Mouse (Mus musculus): ENCODE data around the gene Vmp1. TPM values are rescaled to one million over a fixed set of nuclear protein-coding genes. Genes with fewer than 3 reads are reported as not detected.

Gene Vmp1
- polyA plus RNA-seq, 1 experiment = 30.0 TPM

- TF ChIP-seq POLR2A (IDR thresholded peaks at IDR 0.05; ENCODE audit: low read depth, low read length) (no peak), CTCF (IDR thresholded peaks at IDR 0.05; ENCODE audit: extremely low read depth, insufficient read depth, insufficient read length, insufficient replicate concordance) (no peak)
- no peak for DNase-seq (ENCODE audit: low read depth in 1 of 2, low spot score in 2 of 2)
- Histone ChIP-seq H3K4me1 (ENCODE audit: control insufficient read depth, insufficient read depth, insufficient read length) (no peaks in the 10 kb centered on the region), H3K27me3 (ENCODE audit: control insufficient read depth, insufficient read depth, low read length) (no peaks in the 10 kb centered on the region), H3K36me3 (ENCODE audit: control insufficient read depth, insufficient read depth, low read length) (peaks cover 20% of the 10 kb centered on the region), H3K4me3 (ENCODE audit: extremely low read depth, insufficient read depth, insufficient read length) (no peak overlapping the region), H3K27ac (ENCODE audit: insufficient read depth, low read length) (peak overlapping the region; percentile 51)
- WGBS = 83% methylated on average over 8 of the region's 8 CpGs
Observed at GRCm38 (mm10) chr11:86662986-86663895, 20.4 kb downstream of the Vmp1 start.

GRCm38 (mm10) chr11:86657863-86658262 is 25.8 kb downstream of the Vmp1 start:
- Histone ChIP-seq H3K36me3 (ENCODE audit: control insufficient read depth, insufficient read depth, low read length) (peaks cover 8% of the 10 kb centered on the region), H3K4me1 (ENCODE audit: control insufficient read depth, insufficient read depth, insufficient read length) (no peaks in the 10 kb centered on the region), H3K4me3 (ENCODE audit: extremely low read depth, insufficient read depth, insufficient read length) (no peak overlapping the region), H3K27ac (ENCODE audit: insufficient read depth, low read length) (no peak overlapping the region), H3K27me3 (ENCODE audit: control insufficient read depth, insufficient read depth, low read length) (no peaks in the 10 kb centered on the region)
- no peak for TF ChIP-seq POLR2A (IDR thresholded peaks at IDR 0.05; ENCODE audit: low read depth, low read length)
- TF ChIP-seq CTCF (IDR thresholded peaks at IDR 0.05; ENCODE audit: extremely low read depth, insufficient read depth, insufficient read length, insufficient replicate concordance) = no peak
- DNase-seq (ENCODE audit: low read depth in 1 of 2, low spot score in 2 of 2) = no peak

- 83% methylated on average over 4 of the region's 4 CpGs for WGBS
- no peak for DNase-seq (ENCODE audit: low read depth in 1 of 2, low spot score in 2 of 2)
- H3K4me3 ChIP-seq (ENCODE audit: extremely low read depth, insufficient read depth, insufficient read length) = no peak overlapping the region
- H3K27ac ChIP-seq (ENCODE audit: insufficient read depth, low read length) = no peak overlapping the region
- peaks cover 9% of the 10 kb centered on the region for H3K36me3 ChIP-seq (ENCODE audit: control insufficient read depth, insufficient read depth, low read length)
- 0 out of 2 replicates have a peak, but pooled peaks cover 2% of the 10 kb centered on the region for H3K4me1 ChIP-seq (ENCODE audit: control insufficient read depth, insufficient read depth, insufficient read length)
- TF ChIP-seq POLR2A (IDR thresholded peaks at IDR 0.05; ENCODE audit: low read depth, low read length) (no peak), CTCF (IDR thresholded peaks at IDR 0.05; ENCODE audit: extremely low read depth, insufficient read depth, insufficient read length, insufficient replicate concordance) (no peak)
- no peaks in the 10 kb centered on the region for H3K27me3 ChIP-seq (ENCODE audit: control insufficient read depth, insufficient read depth, low read length)
Observed at GRCm38 (mm10) chr11:86656849-86657567, 26.6 kb downstream of the Vmp1 start.

GRCm38 (mm10) chr11:86655671-86656070 is 28.0 kb downstream of the Vmp1 start:
- Histone ChIP-seq H3K27ac (ENCODE audit: insufficient read depth, low read length) (no peak overlapping the region), H3K4me1 (ENCODE audit: control insufficient read depth, insufficient read depth, insufficient read length) (0 out of 2 replicates have a peak, but pooled peaks cover 2% of the 10 kb centered on the region), H3K4me3 (ENCODE audit: extremely low read depth, insufficient read depth, insufficient read length) (no peak overlapping the region), H3K27me3 (ENCODE audit: control insufficient read depth, insufficient read depth, low read length) (no peaks in the 10 kb centered on the region), H3K36me3 (ENCODE audit: control insufficient read depth, insufficient read depth, low read length) (peaks cover 4% of the 10 kb centered on the region)
- WGBS = 21% methylated on average over 1 of the region's 1 CpGs
- TF ChIP-seq POLR2A (IDR thresholded peaks at IDR 0.05; ENCODE audit: low read depth, low read length) (no peak), CTCF (IDR thresholded peaks at IDR 0.05; ENCODE audit: extremely low read depth, insufficient read depth, insufficient read length, insufficient replicate concordance) (no peak)
- DNase-seq (ENCODE audit: low read depth in 1 of 2, low spot score in 2 of 2) = peak in 1 of 2 experiments; percentile 27

DNA sequence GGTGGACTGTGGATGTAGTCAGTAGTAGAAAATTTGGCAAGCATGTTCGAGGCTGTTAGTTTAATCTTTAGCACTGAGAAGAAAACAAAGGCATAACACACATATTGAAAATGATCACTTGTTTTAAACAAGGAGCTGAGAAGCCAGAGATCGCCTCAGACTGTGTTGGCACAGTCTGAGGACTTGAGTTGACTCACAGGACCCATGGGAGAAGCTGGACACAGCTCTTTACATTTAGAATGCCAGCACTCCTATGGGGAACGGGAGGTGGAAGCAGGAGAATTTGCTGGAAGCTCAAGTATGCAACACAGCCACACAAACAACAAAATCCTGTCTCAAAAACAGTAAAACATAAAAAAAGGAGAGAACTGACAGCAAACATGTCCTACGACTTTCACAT is 29.5 kb downstream of the Vmp1 start:
- TF ChIP-seq POLR2A (IDR thresholded peaks at IDR 0.05; ENCODE audit: low read depth, low read length) (no peak), CTCF (IDR thresholded peaks at IDR 0.05; ENCODE audit: extremely low read depth, insufficient read depth, insufficient read length, insufficient replicate concordance) (no peak)
- DNase-seq (ENCODE audit: low read depth in 1 of 2, low spot score in 2 of 2) = no peak
- no peaks in the 10 kb centered on the region for H3K27me3 ChIP-seq (ENCODE audit: control insufficient read depth, insufficient read depth, low read length)
- peaks cover 1% of the 10 kb centered on the region; the same call in 1 of the 2 replicates for H3K36me3 ChIP-seq (ENCODE audit: control insufficient read depth, insufficient read depth, low read length)
- H3K27ac ChIP-seq (ENCODE audit: insufficient read depth, low read length) = no peak overlapping the region
- H3K4me3 ChIP-seq (ENCODE audit: extremely low read depth, insufficient read depth, insufficient read length) = no peak overlapping the region
- H3K4me1 ChIP-seq (ENCODE audit: control insufficient read depth, insufficient read depth, insufficient read length) = 0 out of 2 replicates have a peak, but pooled peaks cover 2% of the 10 kb centered on the region
- WGBS = 93% methylated on average over 4 of the region's 4 CpGs

GRCm38 (mm10) chr11:86653446-86653845 is 30.2 kb downstream of the Vmp1 start:
- TF ChIP-seq CTCF (IDR thresholded peaks at IDR 0.05; ENCODE audit: extremely low read depth, insufficient read depth, insufficient read length, insufficient replicate concordance) (peak; percentile 38; the same call in 1 of the 2 replicates), POLR2A (IDR thresholded peaks at IDR 0.05; ENCODE audit: low read depth, low read length) (no peak)
- Histone ChIP-seq H3K27ac (ENCODE audit: insufficient read depth, low read length) (no peak overlapping the region), H3K36me3 (ENCODE audit: control insufficient read depth, insufficient read depth, low read length) (peaks cover 1% of the 10 kb centered on the region; the same call in 1 of the 2 replicates), H3K4me3 (ENCODE audit: extremely low read depth, insufficient read depth, insufficient read length) (no peak overlapping the region), H3K4me1 (ENCODE audit: control insufficient read depth, insufficient read depth, insufficient read length) (0 out of 2 replicates have a peak, but pooled peaks cover 2% of the 10 kb centered on the region), H3K27me3 (ENCODE audit: control insufficient read depth, insufficient read depth, low read length) (no peaks in the 10 kb centered on the region)
- peak; percentile 33 to 35 for DNase-seq (ENCODE audit: low read depth in 1 of 2, low spot score in 2 of 2)
- WGBS = 34% methylated on average over 3 of the region's 3 CpGs
